Mouse (Mus musculus) C3H10T1/2 (cell line): ENCODE results near the gene Phf19. TPM values are rescaled to one million over a fixed set of nuclear protein-coding genes. Genes with fewer than 3 reads are reported as not detected.

Experiments used
- polyA plus RNA-seq, 2 experiments: library from polyadenylated mRNA; unstranded; fragments of >200 nt; fragmentation: generic; extraction: Trizol; gene quantifications; one replicate each; pipeline ENCODE4 v1.2.1; 2012; ENCODE audit warnings: missing spikeins in 2 of 2

The Phf19 gene
- 10 to 100 TPM; 14.3 to 15.9 TPM for polyA plus RNA-seq

GRCm38 (mm10) chr2:34913218-34914068 lies at the start of gene Phf19:
Gene Phf19, minus strand, starts transcription at chr2:34914026.

DNA sequence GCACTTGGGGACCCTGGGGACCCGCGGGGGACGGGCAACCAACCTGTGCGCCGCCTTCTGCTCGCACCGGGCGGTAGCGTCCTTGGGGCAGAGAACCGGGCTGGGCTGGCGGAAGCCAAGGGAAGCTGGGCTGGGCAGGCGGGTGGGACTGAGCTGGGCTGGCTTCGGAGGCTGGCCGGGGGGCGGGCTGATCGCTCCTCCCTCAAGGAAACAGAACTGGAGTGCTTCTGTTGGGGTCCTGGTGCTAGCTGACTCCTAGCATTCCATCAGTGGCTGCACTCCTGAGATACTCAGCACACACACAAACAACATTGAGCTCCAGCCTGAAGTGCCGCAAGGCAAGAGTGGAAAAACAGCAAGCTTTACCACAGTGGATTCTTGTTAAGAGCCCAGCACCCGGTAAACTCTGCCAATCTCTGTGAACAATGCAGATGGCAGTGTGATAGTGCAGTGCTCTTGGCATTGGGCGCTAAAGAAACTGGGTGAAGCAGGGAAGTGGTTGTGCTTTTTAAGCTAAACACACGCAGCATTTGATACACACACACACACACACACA lies 47.7 kb upstream of the Phf19 start, which contains the start of gene Traf1:
Traf1 (minus strand) TSS at position 292 of the 556 bp plus-strand sequence.

GRCm38 (mm10) chr2:34874816-34875345 lies 38.9 kb downstream of the Phf19 start, which contains the start of gene Psmd5:
Gene Psmd5, minus strand, starts transcription at chr2:34874968.

GRCm38 (mm10) chr2:34874271-34874670 lies 39.6 kb downstream of the Phf19 start, which contains the start of gene Cutal:
Gene Cutal, plus strand, starts transcription at chr2:34874396.

Other genes with a start within 250 kb of the Phf19 start
- 10 to 100 TPM in 1 of 2 experiments, 1 to 10 TPM in 1; 3.4 to 20.4 TPM for gene Gapvd1, start 158.8 kb downstream of the Phf19 start, polyA plus RNA-seq
- gene Hspa5, start 142.1 kb downstream of the Phf19 start, polyA plus RNA-seq, result 100 to 1,000 TPM in 1 of 2 experiments, 10 to 100 TPM in 1; 22.3 to 265 TPM
- gene Rabepk, start 114.1 kb downstream of the Phf19 start, polyA plus RNA-seq, result 10 to 100 TPM; 38.2 to 42.3 TPM
- 10 to 100 TPM; 20.4 to 58.5 TPM for gene Fbxw2, start 87.7 kb downstream of the Phf19 start, polyA plus RNA-seq
- under 1 TPM in 1 of 2 experiments, not detected in 1; 0.02 TPM for gene Gm34653, start 81.0 kb downstream of the Phf19 start, polyA plus RNA-seq
- under 1 TPM in 1 of 2 experiments, not detected in 1; 0.04 TPM for gene Cutal, start 39.6 kb downstream of the Phf19 start, polyA plus RNA-seq
- 10 to 100 TPM; 18.3 to 29.6 TPM for gene Psmd5, start 39.1 kb downstream of the Phf19 start, polyA plus RNA-seq
- 10 to 100 TPM in 1 of 2 experiments, 1 to 10 TPM in 1; 5.4 to 12.1 TPM for gene Traf1, start 47.7 kb upstream of the Phf19 start, polyA plus RNA-seq
- gene Hc, start 147.4 kb upstream of the Phf19 start, polyA plus RNA-seq, result under 1 TPM in 1 of 2 experiments, not detected in 1; 0.07 TPM
- under 1 TPM in 1 of 2 experiments, not detected in 1; 0.11 TPM for gene AI182371, start 187.5 kb upstream of the Phf19 start, polyA plus RNA-seq
- 1 to 10 TPM in 1 of 2 experiments, under 1 TPM in 1; 0.44 to 7.4 TPM for gene Cntrl, start 195.5 kb upstream of the Phf19 start, polyA plus RNA-seq